Mouse (Mus musculus) G1E (cell line): ENCODE measurements around the gene Brd4.

Source experiments
- CTCF ChIP-seq: IDR thresholded peaks from 2 replicates; pipeline ENCODE4 v1.5.1; 2012; ENCODE audit warnings: low read depth, low read length, inconsistent platforms, mixed read lengths
- GATA1 ChIP-seq: IDR thresholded peaks from 2 replicates; pipeline ENCODE4 v1.6.1; 2012; ENCODE audit warnings: borderline replicate concordance, low read length, inconsistent platforms, mixed read lengths
- GATA2 ChIP-seq: IDR thresholded peaks from 2 replicates; pipeline ENCODE4 v1.6.1; 2012; ENCODE audit warnings: low read depth, low read length, inconsistent platforms, borderline replicate concordance
- POLR2AphosphoS5 ChIP-seq: IDR thresholded peaks from 2 replicates; pipeline ENCODE4 v1.6.1; 2012; ENCODE audit warnings: low read depth, low read length, inconsistent platforms; ENCODE audit not compliant: insufficient replicate concordance
- TAL1 ChIP-seq: conservative IDR thresholded peaks from 2 replicates; pipeline ENCODE4 v1.6.1; 2012; ENCODE audit warnings: low read depth, low read length, inconsistent platforms, mixed read lengths

DNA sequence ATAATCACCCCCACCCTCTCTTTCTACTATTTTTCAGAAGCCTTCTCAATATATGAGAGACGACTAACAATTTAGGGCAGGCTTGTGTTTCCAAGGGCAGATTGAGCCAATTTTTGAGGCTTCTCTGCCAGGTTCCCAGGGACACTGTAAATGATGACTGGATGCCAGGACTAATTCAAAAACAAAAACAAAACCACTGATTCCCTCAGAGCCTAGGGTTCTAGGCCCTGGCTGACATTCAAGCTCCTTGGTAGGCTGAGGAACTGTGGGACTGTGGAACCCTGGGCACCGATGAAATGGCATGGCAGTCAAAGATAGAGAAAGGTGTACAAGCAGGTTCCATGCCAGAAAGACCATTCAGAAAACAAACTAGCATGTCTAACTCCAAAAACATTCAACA, 31.3 kb downstream of the Brd4 start:
- no peak for TF ChIP-seq CTCF
- TF ChIP-seq POLR2AphosphoS5: no peak
- TF ChIP-seq GATA1: no peak
- TF ChIP-seq TAL1: no peak
- TF ChIP-seq GATA2: no peak
